Mouse (Mus musculus) bone marrow, adult 2 months (tissue): Measurements from ENCODE around the gene Tle6.

Experiments used
- CTCF ChIP-seq: fragments of 200-500 bp; IDR thresholded peaks from 2 replicates; pipeline ENCODE4 v1.5.1; 2011; ENCODE audit warnings: low read length, control low read depth; ENCODE audit not compliant: control insufficient read depth, insufficient read depth
- POLR2A ChIP-seq: fragments of 200-500 bp; IDR thresholded peaks from 2 replicates; pipeline ENCODE4 v1.6.1; 2011; ENCODE audit warnings: low read depth, mild to moderate bottlenecking, control low read depth, low read length, borderline replicate concordance; ENCODE audit not compliant: control insufficient read depth

DNA sequence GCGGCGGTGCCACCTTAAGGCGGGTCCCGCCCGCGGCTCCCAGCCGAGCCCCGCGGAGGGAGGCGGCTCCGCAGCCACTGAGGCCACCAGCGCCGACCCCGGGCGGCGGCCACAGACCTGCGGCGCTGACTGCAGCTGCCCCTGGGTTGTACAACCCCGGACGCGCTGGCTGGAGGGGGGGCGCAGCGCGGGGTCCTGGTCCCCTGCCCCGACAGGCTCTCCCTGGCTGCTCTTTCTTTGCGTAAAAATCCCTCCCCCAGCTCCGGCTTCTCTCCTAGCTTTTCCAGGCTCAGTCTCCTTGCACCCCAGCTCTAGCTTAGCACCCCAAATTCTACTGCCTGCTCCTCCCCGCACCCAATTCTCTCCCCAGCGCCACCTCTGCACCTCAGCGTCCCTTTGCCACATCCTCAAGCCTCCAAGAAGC lies 25.7 kb downstream of the Tle6 start:
- TF ChIP-seq POLR2A, result no peak
- TF ChIP-seq CTCF, result no peak
